Mouse (Mus musculus) megakaryocyte, embryonic 14.5 days (primary cell): ENCODE measurements around the gene Abat.

Source experiments
- FLI1 ChIP-seq: IDR thresholded peaks from 2 replicates; pipeline ENCODE4 v1.6.1; 2012; ENCODE audit warnings: low read length, inconsistent platforms, mixed read lengths
- GATA1 ChIP-seq: IDR thresholded peaks from 3 replicates; pipeline ENCODE4 v1.6.1; 2012; ENCODE audit warnings: mixed read lengths, low read length, inconsistent platforms, borderline replicate concordance

DNA sequence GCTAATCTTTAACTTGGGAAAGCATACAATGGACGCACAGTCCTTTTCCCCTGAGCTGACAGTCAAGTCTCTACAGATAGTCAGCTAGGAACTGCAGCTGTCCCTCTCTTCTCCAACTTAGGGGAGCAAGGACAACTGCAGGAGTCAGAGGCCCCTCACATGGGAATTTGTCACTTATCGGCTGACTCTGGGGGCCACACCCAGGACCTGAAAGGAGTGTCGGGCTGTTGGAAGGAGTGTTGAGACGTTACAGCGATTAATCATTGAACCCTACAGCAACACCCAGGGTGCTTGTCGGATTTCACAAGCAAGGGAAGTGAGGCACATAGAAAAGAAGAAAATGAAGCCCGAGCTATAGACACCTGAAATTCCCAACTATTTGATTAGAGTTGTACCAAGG is 12.6 kb downstream of the Abat start:
- TF ChIP-seq GATA1 (no peak), FLI1 (no peak)
